Mouse (Mus musculus) CD8-positive naive resting alpha-beta T cell, adult 2 months (primary cell): ENCODE measurements around the gene Galntl6.
"Not testable (repeated sequence)": the region's sequence is repeated elsewhere in the genome, so short reads cannot be mapped to it uniquely, and the experiment has no call there.

Experiments
- DNase-seq, 2 experiments: peaks; one replicate each; pipeline ENCODE4 v3.0.0; 2022; ENCODE audit warnings: low read depth in 2 of 2, low spot score in 2 of 2

Galntl6 gene

GRCm38 (mm10) chr8:58606451-58606850 is 306.0 kb downstream of the Galntl6 start:
- no peak for DNase-seq

GRCm38 (mm10) chr8:58604751-58605150 is 307.7 kb downstream of the Galntl6 start:
- DNase-seq = no peak

GRCm38 (mm10) chr8:58597834-58598233 is 314.6 kb downstream of the Galntl6 start:
- no peak for DNase-seq

GRCm38 (mm10) chr8:58575346-58575745 is 337.1 kb downstream of the Galntl6 start:
- no peak for DNase-seq

GRCm38 (mm10) chr8:58568086-58568485 is 344.4 kb downstream of the Galntl6 start:
- no peak for DNase-seq

- no peak for DNase-seq
Observed at GRCm38 (mm10) chr8:58566115-58566514, 346.3 kb downstream of the Galntl6 start.

GRCm38 (mm10) chr8:58535781-58536180 is 376.7 kb downstream of the Galntl6 start:
- no peak for DNase-seq

- DNase-seq = no peak
Observed at GRCm38 (mm10) chr8:58534631-58535030, 377.8 kb downstream of the Galntl6 start.

- no peak for DNase-seq
Observed at GRCm38 (mm10) chr8:58523443-58523842, 389.0 kb downstream of the Galntl6 start.

GRCm38 (mm10) chr8:58521932-58522331 is 390.5 kb downstream of the Galntl6 start:
- no peak for DNase-seq

- DNase-seq = no peak
Observed at GRCm38 (mm10) chr8:58510516-58510915, 401.9 kb downstream of the Galntl6 start.

- no peak for DNase-seq
Observed at GRCm38 (mm10) chr8:58509051-58509450, 403.4 kb downstream of the Galntl6 start.

- no peak for DNase-seq
Observed at GRCm38 (mm10) chr8:58487099-58487498, 425.3 kb downstream of the Galntl6 start.

GRCm38 (mm10) chr8:58463342-58463741 is 449.1 kb downstream of the Galntl6 start:
- not testable (repeated sequence) for DNase-seq

GRCm38 (mm10) chr8:58442696-58443095 is 469.7 kb downstream of the Galntl6 start:
- no peak for DNase-seq

- DNase-seq = no peak
Observed at GRCm38 (mm10) chr8:58418481-58418880, 494.0 kb downstream of the Galntl6 start.

GRCm38 (mm10) chr8:58417551-58417950 is 494.9 kb downstream of the Galntl6 start:
- no peak for DNase-seq

- DNase-seq = no peak
Observed at GRCm38 (mm10) chr8:58396500-58396899, 515.9 kb downstream of the Galntl6 start.

- no peak for DNase-seq
Observed at GRCm38 (mm10) chr8:58395879-58396278, 516.6 kb downstream of the Galntl6 start.

- DNase-seq = no peak
Observed at GRCm38 (mm10) chr8:58372389-58372788, 540.1 kb downstream of the Galntl6 start.

GRCm38 (mm10) chr8:58371979-58372378 is 540.5 kb downstream of the Galntl6 start:
- no peak for DNase-seq

GRCm38 (mm10) chr8:58331151-58331550 is 581.3 kb downstream of the Galntl6 start:
- no peak for DNase-seq

GRCm38 (mm10) chr8:58313482-58313881 is 599.0 kb downstream of the Galntl6 start:
- DNase-seq = no peak

GRCm38 (mm10) chr8:58291487-58291886 is 621.0 kb downstream of the Galntl6 start:
- DNase-seq = no peak
